Mouse (Mus musculus) c-Kit-positive CD71-negative TER-119-negative erythroid progenitor cells, embryonic 14.5 days (primary cell): ENCODE data around the gene Gm973.
A peak's percentile ranks its signal among the peaks of the same experiment; 100 is the strongest.

Experiments
- DNase-seq: peaks from one replicate; pipeline ENCODE4 v3.0.0-alpha.2; 2013; ENCODE audit warnings: low read depth

The Gm973 gene

GRCm38 (mm10) chr1:59543911-59544310 lies 27.8 kb downstream of the Gm973 start:
- DNase-seq = no peak

- no peak for DNase-seq
Observed at GRCm38 (mm10) chr1:59548486-59548885, 32.4 kb downstream of the Gm973 start.

GRCm38 (mm10) chr1:59549036-59549675 lies 33.1 kb downstream of the Gm973 start:
- DNase-seq = no peak

- DNase-seq = peak; percentile 5
Observed at GRCm38 (mm10) chr1:59550227-59550626, 34.2 kb downstream of the Gm973 start.

- DNase-seq = no peak
Observed at GRCm38 (mm10) chr1:59550996-59551395, 34.9 kb downstream of the Gm973 start.

- DNase-seq = no peak
Observed at GRCm38 (mm10) chr1:59553708-59554107, 37.6 kb downstream of the Gm973 start.

- DNase-seq = no peak
Observed at GRCm38 (mm10) chr1:59563581-59563980, 47.5 kb downstream of the Gm973 start.

- DNase-seq = no peak
Observed at GRCm38 (mm10) chr1:59565804-59566203, 49.7 kb downstream of the Gm973 start.

- DNase-seq = no peak
Observed at GRCm38 (mm10) chr1:59566281-59566680, 50.2 kb downstream of the Gm973 start.

- no peak for DNase-seq
Observed at GRCm38 (mm10) chr1:59566926-59567325, 50.9 kb downstream of the Gm973 start.

- no peak for DNase-seq
Observed at GRCm38 (mm10) chr1:59567521-59567920, 51.5 kb downstream of the Gm973 start.

GRCm38 (mm10) chr1:59568283-59568682 lies 52.2 kb downstream of the Gm973 start:
- no peak for DNase-seq

- no peak for DNase-seq
Observed at GRCm38 (mm10) chr1:59569301-59569700, 53.2 kb downstream of the Gm973 start.

GRCm38 (mm10) chr1:59570767-59571166 lies 54.7 kb downstream of the Gm973 start:
- DNase-seq = no peak

GRCm38 (mm10) chr1:59571502-59571901 lies 55.4 kb downstream of the Gm973 start:
- no peak for DNase-seq

GRCm38 (mm10) chr1:59573843-59574242 lies 57.8 kb downstream of the Gm973 start:
- no peak for DNase-seq

- DNase-seq = no peak
Observed at GRCm38 (mm10) chr1:59574262-59575187, 58.5 kb downstream of the Gm973 start.

GRCm38 (mm10) chr1:59578770-59579169 lies 62.7 kb downstream of the Gm973 start:
- DNase-seq = no peak

GRCm38 (mm10) chr1:59579327-59579726 lies 63.3 kb downstream of the Gm973 start:
- DNase-seq = no peak

- DNase-seq = no peak
Observed at GRCm38 (mm10) chr1:59580131-59580751, 64.2 kb downstream of the Gm973 start.

GRCm38 (mm10) chr1:59580880-59581279 lies 64.8 kb downstream of the Gm973 start:
- no peak for DNase-seq

GRCm38 (mm10) chr1:59584656-59585410 lies 68.8 kb downstream of the Gm973 start:
- peak; percentile 39 for DNase-seq
